Mouse (Mus musculus) spleen, adult 2 months (tissue): ENCODE results near the gene Calcoco1. TPM values are rescaled to one million over a fixed set of nuclear protein-coding genes. Genes with fewer than 3 reads are reported as not detected.

Source experiments
- DNase-seq, 2 experiments: peaks; one replicate each; pipeline versions ENCODE4 v3.0.0 to v3.0.0-alpha.2; 2012 to 2021; ENCODE audit warnings: low spot score in 2 of 2, low read depth in 1 of 2
- H3K27ac ChIP-seq: fragments of 200-500 bp; 2 replicates; pipeline ENCODE4 v1.5.1; 2012; ENCODE audit warnings: low read length, inconsistent platforms; ENCODE audit not compliant: insufficient read depth
- H3K27me3 ChIP-seq: fragments of 200-500 bp; 2 replicates; pipeline ENCODE4 v1.6.1; 2012; ENCODE audit warnings: mild to moderate bottlenecking, moderate library complexity, low read length, inconsistent platforms; ENCODE audit not compliant: control insufficient read depth, insufficient read depth
- H3K36me3 ChIP-seq: fragments of 200-500 bp; 2 replicates; pipeline ENCODE4 v1.6.1; 2012; ENCODE audit warnings: mild to moderate bottlenecking, low read length, inconsistent platforms; ENCODE audit not compliant: control insufficient read depth, insufficient read depth
- H3K4me1 ChIP-seq: fragments of 200-500 bp; 2 replicates; pipeline ENCODE4 v1.6.1; 2011; ENCODE audit warnings: inconsistent platforms; ENCODE audit not compliant: control insufficient read depth, insufficient read depth, insufficient read length
- H3K4me3 ChIP-seq: fragments of 200-500 bp; 2 replicates; pipeline ENCODE4 v1.5.1; 2011; ENCODE audit warnings: mild to moderate bottlenecking, inconsistent platforms; ENCODE audit not compliant: insufficient read depth, insufficient read length; ENCODE audit errors: extremely low read depth
- CTCF ChIP-seq: fragments of 200-500 bp; IDR thresholded peaks from 2 replicates; pipeline ENCODE4 v1.5.1; 2011; ENCODE audit warnings: mild to moderate bottlenecking, inconsistent platforms; ENCODE audit not compliant: insufficient read depth, insufficient read length, insufficient replicate concordance; ENCODE audit errors: extremely low read depth
- POLR2A ChIP-seq: fragments of 200-500 bp; IDR thresholded peaks from 2 replicates; pipeline ENCODE4 v1.6.1; 2011; ENCODE audit warnings: low read depth, low read length, inconsistent platforms
- WGBS: fragments of 180-500 bp; shearing (Covaris S2); methylation state at CpG from one replicate; pipeline ENCODE4 v1.1.7; 2018; 5-methylcytosine and 5-hydroxymethylcytosine counted together
- polyA plus RNA-seq: library from polyadenylated mRNA; depleted of rRNA; stranded (reverse); fragments of >200 nt; gene quantifications from 2 replicates; pipeline ENCODE4 v1.2.3, GENCODE M21; 2012

Calcoco1 gene
- polyA plus RNA-seq, 1 experiment: 34.9 TPM

GRCm38 (mm10) chr15:102746126-102746487 lies 24.1 kb upstream of the Calcoco1 start:
- Histone ChIP-seq H3K27me3 (peaks cover 15% of the 10 kb centered on the region), H3K4me3 (no peak overlapping the region)
- 17% methylated on average over 11 of the region's 11 CpGs for WGBS

GRCm38 (mm10) chr15:102745387-102745786 lies 23.4 kb upstream of the Calcoco1 start:
- peaks cover 15% of the 10 kb centered on the region for H3K27me3 ChIP-seq
- TF ChIP-seq POLR2A (no peak), CTCF (no peak)
- 44% methylated on average over 5 of the region's 5 CpGs for WGBS

More at GRCm38 (mm10) chr15:102746126-102746487, 24.1 kb upstream of the Calcoco1 start:
- Histone ChIP-seq H3K4me1 (no peaks in the 10 kb centered on the region; the same call in none of the 2 replicates), H3K27ac (no peak overlapping the region), H3K36me3 (no peaks in the 10 kb centered on the region)
- TF ChIP-seq CTCF: no peak
- no peak for TF ChIP-seq POLR2A
- DNase-seq: no peak

GRCm38 (mm10) chr15:102744831-102745230 lies 22.9 kb upstream of the Calcoco1 start:
- Histone ChIP-seq H3K27me3 (peaks cover 15% of the 10 kb centered on the region), H3K27ac (no peak overlapping the region), H3K36me3 (no peaks in the 10 kb centered on the region), H3K4me3 (no peak overlapping the region), H3K4me1 (no peaks in the 10 kb centered on the region; the same call in none of the 2 replicates)
- whole genome bisulfite sequencing: 23% methylated on average over 9 of the region's 9 CpGs
- TF ChIP-seq POLR2A (no peak), CTCF (no peak)
- no peak for DNase-seq

More at GRCm38 (mm10) chr15:102745387-102745786, 23.4 kb upstream of the Calcoco1 start:
- H3K36me3 ChIP-seq: no peaks in the 10 kb centered on the region
- no peak overlapping the region for H3K4me3 ChIP-seq
- H3K27ac ChIP-seq: no peak overlapping the region
- no peaks in the 10 kb centered on the region; the same call in none of the 2 replicates for H3K4me1 ChIP-seq
- no peak for DNase-seq

GRCm38 (mm10) chr15:102744416-102744815 lies 22.4 kb upstream of the Calcoco1 start:
- Histone ChIP-seq H3K36me3 (no peaks in the 10 kb centered on the region), H3K27me3 (peaks cover 15% of the 10 kb centered on the region)
- WGBS: 26% methylated on average over 7 of the region's 7 CpGs

GRCm38 (mm10) chr15:102743996-102744395 lies 22.0 kb upstream of the Calcoco1 start:
- WGBS: 6% methylated on average over 14 of the region's 14 CpGs
- TF ChIP-seq CTCF (no peak), POLR2A (no peak)
- H3K27me3 ChIP-seq: peaks cover 15% of the 10 kb centered on the region

More at GRCm38 (mm10) chr15:102744416-102744815, 22.4 kb upstream of the Calcoco1 start:
- no peak for DNase-seq
- no peak overlapping the region for H3K4me3 ChIP-seq
- TF ChIP-seq CTCF: no peak
- TF ChIP-seq POLR2A: no peak
- no peak overlapping the region for H3K27ac ChIP-seq
- no peaks in the 10 kb centered on the region; the same call in none of the 2 replicates for H3K4me1 ChIP-seq

GRCm38 (mm10) chr15:102743196-102743595 lies 21.2 kb upstream of the Calcoco1 start:
- H3K36me3 ChIP-seq: no peaks in the 10 kb centered on the region
- TF ChIP-seq POLR2A (no peak), CTCF (no peak)
- H3K4me1 ChIP-seq: no peaks in the 10 kb centered on the region; the same call in 1 of the 2 replicates
- H3K27ac ChIP-seq: no peak overlapping the region
- no peak for DNase-seq
- 21% methylated on average over 8 of the region's 8 CpGs for WGBS
- no peak overlapping the region for H3K4me3 ChIP-seq
- peaks cover 15% of the 10 kb centered on the region for H3K27me3 ChIP-seq

More at GRCm38 (mm10) chr15:102743996-102744395, 22.0 kb upstream of the Calcoco1 start:
- Histone ChIP-seq H3K27ac (no peak overlapping the region), H3K36me3 (no peaks in the 10 kb centered on the region), H3K4me1 (no peaks in the 10 kb centered on the region; the same call in 1 of the 2 replicates), H3K4me3 (no peak overlapping the region)
- DNase-seq: no peak

GRCm38 (mm10) chr15:102742589-102742988 lies 20.6 kb upstream of the Calcoco1 start:
- H3K36me3 ChIP-seq: no peaks in the 10 kb centered on the region
- DNase-seq: peak; percentile 74 to 87
- H3K27ac ChIP-seq: no peak overlapping the region
- 2% methylated on average over 10 of the region's 10 CpGs for WGBS
- H3K27me3 ChIP-seq: peaks cover 15% of the 10 kb centered on the region
- H3K4me3 ChIP-seq: no peak overlapping the region
- peak; percentile 99 for TF ChIP-seq CTCF
- TF ChIP-seq POLR2A: no peak
- H3K4me1 ChIP-seq: no peaks in the 10 kb centered on the region; the same call in 1 of the 2 replicates
